Mouse (Mus musculus) adrenal gland, postnatal 36 days (tissue): Measurements from ENCODE around the gene Myo10. TPM values are rescaled to one million over a fixed set of nuclear protein-coding genes. Genes with fewer than 3 reads are reported as not detected.
A peak's percentile ranks its signal among the peaks of the same experiment; 100 is the strongest.

Source experiments
- DNase-seq, 2 experiments: peaks; one replicate each; pipeline ENCODE4 v3.0.0; 2021; ENCODE audit warnings: mixed read lengths in 1 of 2
- total RNA-seq, 2 experiments: library from RNA; stranded (reverse); gene quantifications; 2 replicates each; pipeline ENCODE4 v1.2.3; 2021

The Myo10 gene
- total RNA-seq, 2 experiments from 2014 or later, result 83.3 to 141 TPM

- no peak for DNase-seq
Measured at GRCm38 (mm10) chr15:25844013-25844570, 221.8 kb downstream of the Myo10 start.

GRCm38 (mm10) chr15:25844771-25845170, 222.4 kb downstream of the Myo10 start:
- no peak for DNase-seq

DNA sequence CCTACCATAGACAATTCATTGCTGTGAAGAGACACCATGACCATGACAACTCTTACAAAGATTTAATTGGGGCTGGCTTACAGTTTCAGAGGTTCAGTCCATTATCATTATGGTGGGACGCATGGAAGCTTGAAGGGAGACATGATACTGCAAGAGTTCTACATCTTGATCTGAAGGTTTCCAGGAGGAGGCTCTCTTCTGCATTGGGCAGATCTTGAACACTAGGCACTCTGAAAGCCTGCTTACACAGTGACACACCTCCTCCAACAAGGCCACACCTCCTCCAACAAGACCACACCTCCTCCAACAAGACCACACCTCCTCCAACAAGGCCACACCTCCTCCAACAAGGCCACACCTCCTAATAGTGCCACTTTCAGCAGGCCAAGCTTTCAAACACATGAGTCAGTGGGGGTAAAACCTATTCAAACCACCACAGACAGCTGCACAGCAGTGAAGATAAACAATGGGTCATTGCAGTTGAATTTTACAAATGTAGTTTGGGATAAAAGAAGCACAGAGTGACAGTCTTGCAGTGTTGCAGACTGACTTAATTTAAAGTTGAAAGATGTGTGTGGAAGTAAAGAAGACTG, 225.3 kb downstream of the Myo10 start:
- no peak for DNase-seq

GRCm38 (mm10) chr15:25850552-25850951, 228.2 kb downstream of the Myo10 start:
- no peak for DNase-seq

DNA sequence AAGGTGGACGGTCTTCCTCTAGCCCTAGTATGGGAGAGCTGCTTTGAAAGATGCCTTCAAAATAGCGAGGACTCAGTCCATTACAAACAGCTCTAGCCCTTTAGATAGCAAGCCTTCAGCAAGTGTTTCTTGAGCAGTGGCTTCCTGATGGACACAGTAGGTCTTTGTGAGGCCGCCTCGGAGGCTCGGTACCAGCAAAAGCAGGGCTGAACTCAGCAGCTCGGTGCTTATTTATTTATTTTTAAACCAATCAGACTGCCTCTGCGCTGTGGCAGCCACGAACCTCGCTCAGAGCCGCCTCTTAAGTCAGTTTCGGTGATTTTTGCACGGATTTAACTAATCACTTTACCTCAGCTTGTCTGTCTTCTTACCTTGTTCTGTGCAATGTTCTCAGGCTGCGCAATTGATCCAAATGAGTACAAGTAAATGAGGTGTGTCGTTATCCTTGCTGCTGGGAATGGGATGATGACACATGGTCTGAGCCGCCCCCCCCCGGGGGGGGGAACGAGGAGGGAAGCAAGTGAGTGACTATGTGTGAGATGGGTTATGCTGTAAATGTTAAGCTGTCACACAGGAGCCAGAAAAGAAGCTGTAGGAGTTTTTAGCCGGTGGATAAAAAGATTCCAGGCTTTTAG, 232.1 kb downstream of the Myo10 start:
- DNase-seq, result no peak

DNA sequence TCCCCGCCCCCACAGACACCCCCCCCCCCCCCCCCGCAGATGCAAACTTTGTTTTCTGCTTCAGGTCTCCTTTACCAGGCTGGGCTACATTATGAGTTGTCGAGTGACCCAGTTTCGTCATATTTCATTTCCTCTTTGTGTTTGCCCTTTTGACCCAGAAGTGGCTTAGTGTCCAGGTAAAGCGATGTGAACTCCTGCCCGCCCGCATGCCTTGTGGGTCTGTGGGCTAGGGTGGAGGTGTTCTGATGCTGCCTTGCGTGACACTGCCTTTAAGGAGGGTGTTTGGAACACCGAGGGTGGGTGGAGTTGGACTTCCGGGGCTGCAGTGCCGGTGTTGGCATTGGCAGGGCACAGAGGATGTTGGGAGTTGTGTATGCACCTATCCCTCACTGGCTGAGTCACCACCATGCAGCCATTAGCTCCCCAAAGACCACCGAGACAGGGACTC, 236.3 kb downstream of the Myo10 start:
- DNase-seq, result no peak

DNA sequence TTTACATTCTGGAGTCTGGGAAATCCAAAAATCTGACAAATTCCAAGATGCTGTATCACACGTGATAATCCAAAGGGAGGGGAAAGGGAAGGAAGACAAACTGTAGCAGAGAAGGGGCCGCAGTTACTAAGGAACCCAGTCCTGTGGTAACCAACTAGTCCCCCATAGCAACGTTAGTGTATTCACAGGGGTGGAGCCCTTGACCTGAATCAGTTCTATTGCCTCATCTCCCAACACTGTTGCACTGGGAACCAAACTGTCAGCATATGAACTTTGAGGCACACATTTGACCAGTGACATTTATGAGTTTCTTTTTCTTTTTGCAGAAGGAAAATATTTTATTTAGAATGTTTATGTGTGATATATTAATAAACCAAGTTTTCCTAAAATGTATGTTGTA, 237.1 kb downstream of the Myo10 start:
- peak in 1 of 2 experiments; percentile 16 for DNase-seq

DNA sequence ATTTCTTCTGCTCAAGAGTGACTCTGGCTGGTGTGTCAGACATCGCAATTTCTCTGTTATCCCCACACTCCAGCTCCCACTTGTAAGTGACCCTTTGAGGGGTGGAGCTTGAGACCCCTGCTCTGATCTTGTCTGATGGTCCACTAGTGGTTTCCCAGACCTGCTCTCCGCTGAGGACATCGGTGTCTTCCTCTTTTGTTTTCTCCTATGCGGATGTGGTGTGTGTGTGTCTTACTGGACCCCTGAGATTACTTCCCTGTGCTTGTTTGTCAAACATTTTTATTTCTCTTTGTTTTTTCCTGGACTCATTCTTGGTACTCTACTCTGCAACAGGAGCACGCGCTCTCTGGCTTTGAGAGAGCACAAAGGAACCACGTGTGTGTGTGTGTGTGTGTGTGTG, 239.6 kb downstream of the Myo10 start:
- no peak for DNase-seq

Other genes with a start within 250 kb of the Myo10 start
- 1 to 10 TPM; 4.4 to 7.2 TPM for gene Basp1, start 208.8 kb upstream of the Myo10 start, total RNA-seq
- gene Retreg1, start 220.7 kb downstream of the Myo10 start, total RNA-seq, result 10 to 100 TPM; 27.3 to 49.5 TPM